Mouse (Mus musculus) left cerebral cortex, adult 2 months (tissue): ENCODE measurements at regions not wholly inside any gene's neighbourhood (a gene's known extent, or its start where the extent isn't known, plus 50 kb on each side); places are given as distances from the start of the nearest gene placed in this dataset.

Source experiments
- DNase-seq, 2 experiments: peaks; one replicate each; pipeline ENCODE4 v3.0.0; 2021 to 2022; ENCODE audit warnings: low spot score in 2 of 2, mixed read lengths in 1 of 2; ENCODE audit errors: extremely low spot score in 1 of 2
- H3K27ac ChIP-seq: fragments of 200-600 bp; 2 replicates; pipeline ENCODE4 v1.8.1; 2022
- H3K4me3 ChIP-seq: fragments of 200-600 bp; 2 replicates; pipeline ENCODE4 v1.8.1; 2022
- CTCF ChIP-seq: fragments of 200-600 bp; IDR thresholded peaks from 2 replicates; pipeline ENCODE4 v1.8.1; 2022; ENCODE audit warnings: antibody characterized with exemption, mild to moderate bottlenecking, moderate library complexity
- intact Hi-C: fragments of 180-260 bp; cut with DNase I; formaldehyde crosslinking; loops from one replicate; pipeline ENCODE4 v1.15.1; 2025

GRCm38 (mm10) chr17:60804715-60805449 is 1791.7 kb upstream of the Nudt12 start:
- DNase-seq = no peak
- no peak overlapping the region for H3K27ac ChIP-seq
- no peak for TF ChIP-seq CTCF
- H3K4me3 ChIP-seq = no peak overlapping the region
- intact Hi-C loops = no loop called here

GRCm38 (mm10) chr17:60762270-60762669 is 1749.1 kb upstream of the Nudt12 start:
- intact Hi-C loops = no loop called here
- TF ChIP-seq CTCF = no peak
- DNase-seq = no peak
- no peak overlapping the region for H3K4me3 ChIP-seq
- no peak overlapping the region for H3K27ac ChIP-seq

GRCm38 (mm10) chr17:60761100-60761499 is 1747.9 kb upstream of the Nudt12 start:
- no peak for DNase-seq
- intact Hi-C loops = no loop called here
- no peak overlapping the region for H3K27ac ChIP-seq
- H3K4me3 ChIP-seq = no peak overlapping the region
- TF ChIP-seq CTCF = no peak

- intact Hi-C loops = no loop called here
- H3K27ac ChIP-seq = no peak overlapping the region
- no peak for DNase-seq
- no peak overlapping the region for H3K4me3 ChIP-seq
- no peak for TF ChIP-seq CTCF
These were observed 1729.7 kb upstream of the Nudt12 start for GRCm38 (mm10) chr17:60742856-60743255.

GRCm38 (mm10) chr17:60738211-60738610 is 1725.0 kb upstream of the Nudt12 start:
- no peak overlapping the region for H3K27ac ChIP-seq
- no peak for DNase-seq
- TF ChIP-seq CTCF = no peak
- H3K4me3 ChIP-seq = no peak overlapping the region
- intact Hi-C loops = no loop called here

GRCm38 (mm10) chr17:60720138-60720537 is 1707.0 kb upstream of the Nudt12 start:
- no peak overlapping the region for H3K27ac ChIP-seq
- no peak for TF ChIP-seq CTCF
- intact Hi-C loops = no loop called here
- no peak overlapping the region for H3K4me3 ChIP-seq
- no peak for DNase-seq

GRCm38 (mm10) chr17:60717931-60718621 is 1704.9 kb upstream of the Nudt12 start:
- H3K27ac ChIP-seq = no peak overlapping the region
- intact Hi-C loops = no loop called here
- no peak overlapping the region for H3K4me3 ChIP-seq
- TF ChIP-seq CTCF = no peak
- DNase-seq = no peak

GRCm38 (mm10) chr17:60717494-60717893 is 1704.3 kb upstream of the Nudt12 start:
- TF ChIP-seq CTCF = no peak
- Histone ChIP-seq H3K27ac (no peak overlapping the region), H3K4me3 (no peak overlapping the region)
- DNase-seq = no peak
- intact Hi-C loops = no loop called here
